Mouse (Mus musculus) liver, adult 2 months (tissue): ENCODE data around the gene Syn3. TPM values are rescaled to one million over a fixed set of nuclear protein-coding genes. Genes with fewer than 3 reads are reported as not detected.
A peak's percentile ranks its signal among the peaks of the same experiment; 100 is the strongest.

ENCODE experiments used
- DNase-seq: peaks from one replicate; pipeline ENCODE4 v3.0.0-alpha.2; 2011; ENCODE audit warnings: low read depth, low spot score; ENCODE audit errors: extremely low read depth
- H3K27ac ChIP-seq: fragments of 200-500 bp; replicated peaks from 2 replicates; pipeline ENCODE4 v1.5.1; 2012; ENCODE audit warnings: low read depth, mild to moderate bottlenecking, control low read depth, inconsistent platforms, low read length; ENCODE audit not compliant: insufficient read depth
- H3K27me3 ChIP-seq: fragments of 200-500 bp; 2 replicates; pipeline ENCODE4 v1.6.1; 2012; ENCODE audit warnings: mild to moderate bottlenecking, moderate library complexity, low read length, inconsistent platforms; ENCODE audit not compliant: control insufficient read depth, insufficient read depth
- H3K36me3 ChIP-seq: fragments of 200-500 bp; 2 replicates; pipeline ENCODE4 v1.6.1; 2012; ENCODE audit warnings: low read length, inconsistent platforms; ENCODE audit not compliant: control insufficient read depth, insufficient read depth
- H3K4me1 ChIP-seq: fragments of 200-500 bp; 2 replicates; pipeline ENCODE4 v1.6.1; 2011; ENCODE audit warnings: low read length; ENCODE audit not compliant: control insufficient read depth, insufficient read depth
- H3K4me3 ChIP-seq: fragments of 200-500 bp; 2 replicates; pipeline ENCODE4 v1.5.1; 2011; ENCODE audit warnings: low read depth, mild to moderate bottlenecking, control low read depth, low read length, moderate library complexity; ENCODE audit not compliant: insufficient read depth
- H3K79me2 ChIP-seq: fragments of 200-500 bp; 2 replicates; pipeline ENCODE4 v1.6.1; 2012; ENCODE audit warnings: inconsistent platforms, mild to moderate bottlenecking, low read length, moderate library complexity; ENCODE audit not compliant: control insufficient read depth, insufficient read depth
- H3K9ac ChIP-seq: fragments of 200-500 bp; 2 replicates; pipeline ENCODE4 v1.6.1; 2012; ENCODE audit warnings: low read depth, mild to moderate bottlenecking, control low read depth, inconsistent platforms, low read length
- CTCF ChIP-seq: fragments of 200-500 bp; IDR thresholded peaks from 2 replicates; pipeline ENCODE4 v1.5.1; 2011; ENCODE audit warnings: low read depth, low read length, control low read depth
- POLR2A ChIP-seq: fragments of 200-500 bp; IDR thresholded peaks from 2 replicates; pipeline ENCODE4 v1.6.1; 2011; ENCODE audit warnings: low read length, control low read depth; ENCODE audit not compliant: insufficient read depth; ENCODE audit errors: extremely low read depth
- whole genome bisulfite sequencing: fragments of 180-500 bp; shearing (Covaris S2); methylation state at CpG from one replicate; pipeline ENCODE4 v1.1.7; 2018; 5-methylcytosine and 5-hydroxymethylcytosine counted together
- polyA plus RNA-seq: library from polyadenylated mRNA; depleted of rRNA; stranded (reverse); fragments of >200 nt; gene quantifications from 2 replicates; pipeline ENCODE4 v1.2.3, GENCODE M21; 2012
- total RNA-seq: library from RNA; depleted of rRNA; stranded (reverse); fragments of >200 nt; gene quantifications from 2 replicates; pipeline ENCODE4 v1.2.3, GENCODE M21; 2014

Gene Syn3
- total and polyA plus RNA-seq, 2 experiments: 0.81 to 0.83 TPM

DNA sequence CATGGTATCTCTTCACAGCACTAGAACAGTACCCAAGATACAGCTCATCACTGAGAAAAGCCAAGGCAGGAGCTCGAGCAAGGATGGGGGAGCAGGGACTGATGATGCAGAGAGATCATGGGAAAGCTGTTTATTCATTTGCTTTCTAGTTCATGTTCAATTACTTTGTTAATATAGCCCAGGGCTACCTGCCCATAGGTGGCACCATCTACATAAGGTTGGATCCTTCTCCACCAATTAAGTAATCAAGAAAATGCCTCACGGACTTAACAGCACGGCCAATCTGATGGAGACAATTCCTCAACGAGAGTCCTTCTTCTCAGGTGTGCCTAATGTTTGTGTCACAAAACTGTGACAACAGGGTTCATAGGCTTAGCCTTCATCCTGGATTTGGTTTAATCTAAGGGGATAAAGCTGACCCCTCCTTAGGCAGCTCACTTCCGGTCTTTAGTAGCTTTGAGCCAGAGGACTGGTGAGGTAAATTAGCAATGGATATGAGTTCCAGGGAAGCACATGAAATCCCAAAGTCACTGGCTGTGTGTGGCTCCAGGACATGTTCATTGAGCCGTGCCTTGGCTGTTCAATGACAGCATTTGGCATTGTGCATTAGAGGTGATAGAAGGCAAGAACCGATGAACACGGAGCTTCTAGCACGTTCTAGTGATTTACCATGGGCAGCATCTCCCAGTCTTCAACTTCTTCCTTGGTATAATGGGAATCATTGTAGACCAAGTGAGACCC is 423.6 kb downstream of the Syn3 start:
- Histone ChIP-seq H3K27me3 (no peaks in the 10 kb centered on the region), H3K9ac (no peak overlapping the region), H3K4me3 (no peak overlapping the region), H3K79me2 (no peaks in the 10 kb centered on the region), H3K27ac (no peak overlapping the region), H3K4me1 (0 out of 2 replicates have a peak, but pooled peaks cover 2% of the 10 kb centered on the region), H3K36me3 (no peaks in the 10 kb centered on the region)
- DNase-seq: no peak
- TF ChIP-seq CTCF (no peak), POLR2A (no peak)
- 85% methylated on average over 9 of the region's 9 CpGs for WGBS

DNA sequence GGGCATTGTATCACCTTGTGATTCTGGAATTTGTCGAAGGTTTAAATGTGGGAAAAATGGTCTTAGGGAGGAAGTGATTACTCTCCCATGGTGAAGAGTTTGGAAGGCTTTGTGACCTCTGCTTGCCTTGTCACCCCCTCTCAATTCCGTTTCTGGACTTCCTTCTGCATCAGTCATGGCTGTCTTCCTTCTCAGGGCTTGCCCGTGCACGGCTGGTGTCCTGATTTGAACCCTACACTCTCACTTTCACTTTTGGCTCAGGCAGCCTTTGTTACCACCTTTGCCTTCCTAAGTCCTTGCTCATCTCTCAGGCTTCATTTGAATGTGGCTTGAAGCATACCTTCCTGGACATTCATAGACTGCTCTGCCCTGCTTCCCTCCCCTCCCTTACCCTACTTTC is 424.6 kb downstream of the Syn3 start:
- Histone ChIP-seq H3K4me3 (no peak overlapping the region), H3K36me3 (no peaks in the 10 kb centered on the region), H3K27ac (no peak overlapping the region), H3K9ac (no peak overlapping the region), H3K4me1 (0 out of 2 replicates have a peak, but pooled peaks cover 2% of the 10 kb centered on the region), H3K79me2 (no peaks in the 10 kb centered on the region), H3K27me3 (no peaks in the 10 kb centered on the region)
- peak; percentile 30 for DNase-seq
- TF ChIP-seq POLR2A: no peak
- TF ChIP-seq CTCF: no peak
- 51% methylated on average over 4 of the region's 4 CpGs for WGBS

DNA sequence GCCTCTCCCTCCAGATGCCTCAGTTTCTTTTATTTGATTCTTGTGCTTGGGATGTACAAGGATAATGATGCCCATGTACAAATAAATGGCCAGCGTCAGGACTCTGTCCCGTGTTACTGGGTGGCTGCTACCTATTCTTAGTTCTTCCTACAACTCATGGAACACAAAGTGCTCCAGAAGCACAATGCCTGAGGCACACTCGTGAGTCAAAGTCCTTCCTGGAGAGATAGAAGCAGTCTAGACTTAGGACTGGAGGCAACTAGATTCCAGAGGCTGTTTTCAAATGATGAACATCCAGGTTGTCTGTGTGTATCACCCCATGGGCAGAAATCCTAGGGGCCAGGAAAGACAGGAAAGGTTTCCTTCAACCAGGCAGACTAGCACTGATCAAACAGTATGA is 427.9 kb downstream of the Syn3 start:
- DNase-seq: no peak
- Histone ChIP-seq H3K4me3 (no peak overlapping the region), H3K9ac (no peak overlapping the region), H3K79me2 (no peaks in the 10 kb centered on the region), H3K4me1 (0 out of 2 replicates have a peak, but pooled peaks cover 2% of the 10 kb centered on the region), H3K27ac (no peak overlapping the region), H3K36me3 (no peaks in the 10 kb centered on the region), H3K27me3 (no peaks in the 10 kb centered on the region)
- TF ChIP-seq POLR2A (no peak), CTCF (no peak)
- 90% methylated on average over 3 of the region's 3 CpGs for WGBS

DNA sequence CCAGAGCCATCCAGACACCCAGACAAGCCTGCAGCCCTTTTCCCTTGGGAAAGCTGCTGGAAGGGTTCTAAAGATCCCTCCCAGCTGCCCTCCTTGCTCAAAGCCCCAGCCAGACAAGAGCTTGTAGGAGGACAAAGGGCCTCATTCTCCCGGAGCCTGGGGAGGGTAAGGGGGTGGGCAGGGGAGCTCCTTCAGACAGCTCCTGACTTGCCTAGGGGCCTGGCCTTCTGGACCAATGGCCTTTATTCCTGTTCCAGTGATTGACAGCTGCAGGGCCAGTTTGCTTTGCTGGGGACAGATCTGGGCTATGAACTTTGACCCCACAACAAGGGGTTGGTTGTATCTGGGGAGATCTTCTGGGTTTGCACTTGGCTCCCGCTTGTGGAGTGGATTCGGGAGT is 429.4 kb downstream of the Syn3 start:
- TF ChIP-seq CTCF: no peak
- no peak for TF ChIP-seq POLR2A
- peak; percentile 49 for DNase-seq
- Histone ChIP-seq H3K9ac (no peak overlapping the region), H3K4me1 (0 out of 2 replicates have a peak, but pooled peaks cover 2% of the 10 kb centered on the region), H3K36me3 (no peaks in the 10 kb centered on the region), H3K4me3 (no peak overlapping the region), H3K79me2 (no peaks in the 10 kb centered on the region), H3K27me3 (no peaks in the 10 kb centered on the region), H3K27ac (no peak overlapping the region)
- WGBS: 41% methylated on average over 3 of the region's 3 CpGs

DNA sequence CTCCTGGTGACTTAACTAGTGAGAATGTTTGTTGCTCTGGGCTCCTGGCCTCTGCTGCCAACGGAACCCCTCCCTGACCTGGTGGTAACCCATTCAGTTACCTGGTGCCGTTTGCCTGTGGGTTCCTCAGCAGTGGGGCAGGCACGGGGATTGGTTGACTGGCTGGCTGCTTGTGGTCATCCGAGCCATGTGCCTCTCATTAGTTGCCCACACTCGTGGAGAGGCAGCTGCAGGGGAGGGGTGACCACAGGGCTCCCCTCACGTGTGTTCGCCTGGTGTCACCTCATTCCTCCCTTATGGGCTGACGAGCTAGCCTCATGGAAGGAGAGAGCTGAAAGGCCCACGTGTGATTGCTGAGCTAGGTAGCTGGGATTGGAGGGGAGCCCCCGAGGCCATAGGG is 430.8 kb downstream of the Syn3 start:
- H3K4me3 ChIP-seq: no peak overlapping the region
- 90% methylated on average over 10 of the region's 10 CpGs for WGBS
- H3K27ac ChIP-seq: no peak overlapping the region
- no peaks in the 10 kb centered on the region for H3K79me2 ChIP-seq
- TF ChIP-seq POLR2A (no peak), CTCF (no peak)
- no peaks in the 10 kb centered on the region for H3K36me3 ChIP-seq
- no peak for DNase-seq
- H3K4me1 ChIP-seq: no peaks in the 10 kb centered on the region
- no peaks in the 10 kb centered on the region for H3K27me3 ChIP-seq
- no peak overlapping the region for H3K9ac ChIP-seq

DNA sequence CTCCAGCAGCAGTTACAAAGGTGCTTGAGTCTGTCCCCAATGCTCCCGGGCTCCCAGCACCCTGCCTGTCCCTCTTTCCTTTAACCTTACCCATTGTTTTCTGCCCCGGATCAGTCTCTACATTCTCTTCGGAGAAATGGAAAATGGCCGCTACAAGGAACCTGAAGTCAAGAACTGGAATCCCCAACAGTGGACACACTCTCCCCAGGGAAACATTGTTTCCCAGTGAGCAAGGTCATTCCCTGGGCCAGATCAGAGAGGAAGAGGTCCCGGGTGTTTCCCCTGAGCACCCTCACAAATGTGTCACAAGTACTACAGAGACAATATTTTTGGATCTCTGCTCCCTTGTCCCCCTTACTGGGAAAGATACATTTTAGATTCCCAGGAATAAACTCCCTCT is 432.0 kb downstream of the Syn3 start:
- no peak for DNase-seq

More for the DNA sequence above, 432.0 kb downstream of the Syn3 start:
- Histone ChIP-seq H3K4me1 (no peaks in the 10 kb centered on the region), H3K27ac (no peak overlapping the region), H3K27me3 (no peaks in the 10 kb centered on the region), H3K36me3 (no peaks in the 10 kb centered on the region), H3K79me2 (no peaks in the 10 kb centered on the region), H3K4me3 (no peak overlapping the region), H3K9ac (no peak overlapping the region)
- WGBS: 87% methylated on average over 5 of the region's 5 CpGs
- no peak for TF ChIP-seq POLR2A
- no peak for TF ChIP-seq CTCF
